Mouse (Mus musculus) mammary gland, adult 2 months (tissue): ENCODE measurements around the gene Ptrhd1. TPM values are rescaled to one million over a fixed set of nuclear protein-coding genes. Genes with fewer than 3 reads are reported as not detected.

ENCODE experiments used
- polyA plus RNA-seq: library from polyadenylated mRNA; depleted of rRNA; stranded (reverse); fragments of >200 nt; gene quantifications from 2 replicates; pipeline ENCODE4 v1.2.3, GENCODE M21; 2012; ENCODE audit warnings: low replicate concordance; rRNA removed

Gene Ptrhd1
- polyA plus RNA-seq = 5.2 and 5.4 TPM in 2 replicates

GRCm38 (mm10) chr12:4233572-4234508 is at the start of gene Ptrhd1, which contains the start of gene Cenpo:
TSS of gene Ptrhd1 (plus strand) at chr12:4234027.
TSS of gene Cenpo (minus strand) at chr12:4234294.

Other genes starting within 250 kb of the Ptrhd1 start
- 2.7 and 4.3 TPM in 2 replicates for gene Efr3b, start 195.1 kb upstream of the Ptrhd1 start, polyA plus RNA-seq
- gene Dnajc27, start 151.4 kb upstream of the Ptrhd1 start, polyA plus RNA-seq = 4.6 and 14.4 TPM in 2 replicates
- gene Adcy3, start 100.9 kb upstream of the Ptrhd1 start, polyA plus RNA-seq = 22.3 and 23.5 TPM in 2 replicates
- 9.3 and 14.8 TPM in 2 replicates for gene Cenpo, start 267 bp downstream of the Ptrhd1 start, polyA plus RNA-seq
- 28.2 and 35.8 TPM in 2 replicates for gene Ncoa1, start 243.2 kb downstream of the Ptrhd1 start, polyA plus RNA-seq